Mouse (Mus musculus): ENCODE data around the gene Mettl1. TPM values are rescaled to one million over a fixed set of nuclear protein-coding genes. Genes with fewer than 3 reads are reported as not detected.

The Mettl1 gene
- polyA plus RNA-seq, 1 experiment: 12.1 TPM

DNA sequence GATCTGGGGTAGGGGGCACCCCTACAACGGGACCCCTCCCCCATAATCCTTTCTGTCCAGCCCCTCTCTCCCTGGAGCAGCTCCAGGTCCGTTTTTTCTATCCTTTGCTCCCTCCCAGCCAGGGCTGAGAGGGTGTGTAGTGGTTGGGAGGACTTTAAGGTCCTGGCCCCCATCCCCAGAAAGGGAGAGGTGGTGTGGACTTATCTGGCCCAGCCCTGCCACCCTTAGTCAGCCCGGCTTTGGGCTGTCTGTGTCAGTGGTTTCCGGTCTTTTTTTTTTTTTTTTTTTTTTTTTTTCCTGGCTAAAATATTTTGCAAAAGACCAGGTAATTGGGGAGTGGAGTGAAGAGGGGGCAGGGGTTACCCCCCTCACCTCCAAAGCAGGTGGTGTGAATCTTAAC, 51.5 kb downstream of the Mettl1 start:
- H3K9me3 ChIP-seq: peaks cover 9% of the 10 kb centered on the region
- TF ChIP-seq GATA1 (IDR thresholded peaks at IDR 0.05; ENCODE audit: borderline replicate concordance, low read length) (no peak), FLI1 (IDR thresholded peaks at IDR 0.05; ENCODE audit: low read length) (no peak)
- H3K36me3 ChIP-seq (replicated peaks; ENCODE audit: low read length): peaks cover 98% of the 10 kb centered on the region
- no peak overlapping the region for H3K4me3 ChIP-seq (replicated peaks)
- H3K27me3 ChIP-seq (replicated peaks): no peaks in the 10 kb centered on the region
- peaks cover 53% of the 10 kb centered on the region for H3K4me1 ChIP-seq

DNA sequence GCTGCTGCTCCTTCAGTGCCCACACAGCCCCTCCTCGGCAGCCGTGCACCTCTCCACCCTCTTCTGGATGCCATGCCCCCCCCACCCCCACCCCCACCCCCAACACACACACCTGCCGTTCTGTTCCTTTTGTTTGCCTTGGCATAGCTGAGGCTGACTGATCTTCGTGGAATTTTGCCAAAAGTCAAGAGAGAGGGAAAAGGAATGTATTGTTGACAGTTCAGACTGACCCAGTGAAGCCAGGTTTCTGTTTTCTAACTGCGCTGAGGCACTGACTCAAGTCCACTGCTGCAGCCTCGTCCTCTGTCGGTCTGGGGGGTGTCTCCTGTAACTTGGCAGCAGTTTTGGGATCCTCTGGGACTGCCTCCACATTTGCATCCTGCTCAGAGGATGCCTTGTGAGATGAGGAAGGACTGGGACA, 53.2 kb downstream of the Mettl1 start:
- TF ChIP-seq GATA1 (IDR thresholded peaks at IDR 0.05; ENCODE audit: borderline replicate concordance, low read length) (no peak), FLI1 (IDR thresholded peaks at IDR 0.05; ENCODE audit: low read length) (no peak)
- peaks cover 99% of the 10 kb centered on the region for H3K36me3 ChIP-seq (replicated peaks; ENCODE audit: low read length)
- H3K27me3 ChIP-seq (replicated peaks): no peaks in the 10 kb centered on the region
- peaks cover 9% of the 10 kb centered on the region for H3K9me3 ChIP-seq
- no peak overlapping the region for H3K4me3 ChIP-seq (replicated peaks)
- peaks cover 69% of the 10 kb centered on the region for H3K4me1 ChIP-seq

Other genes starting within 250 kb of the Mettl1 start
- gene Atp23, start 140.1 kb upstream of the Mettl1 start, polyA plus RNA-seq (2012; ENCODE audit: insufficient read depth, low replicate concordance): 6.8 and 13.8 TPM in 2 replicates
- gene Ctdsp2, start 62.7 kb upstream of the Mettl1 start, polyA plus RNA-seq (2012; ENCODE audit: insufficient read depth, low replicate concordance): 27.8 and 40.9 TPM in 2 replicates
- 0.70 TPM in 1 of 2 replicates, not detected in the other for gene Avil, start 40.7 kb upstream of the Mettl1 start, polyA plus RNA-seq (2012; ENCODE audit: insufficient read depth, low replicate concordance)
- 19.8 and 35.4 TPM in 2 replicates for gene Tsfm, start 10.6 kb upstream of the Mettl1 start, polyA plus RNA-seq (2012; ENCODE audit: insufficient read depth, low replicate concordance)
- gene Eef1akmt3, start 99 bp downstream of the Mettl1 start, polyA plus RNA-seq (2012; ENCODE audit: insufficient read depth, low replicate concordance): 0.08 TPM in 1 of 2 replicates, not detected in the other
- 0.15 TPM in 1 of 2 replicates, not detected in the other for gene Cyp27b1, start 6.8 kb downstream of the Mettl1 start, polyA plus RNA-seq (2012; ENCODE audit: insufficient read depth, low replicate concordance)
- 1.3 and 3.3 TPM in 2 replicates for gene March9, start 18.8 kb downstream of the Mettl1 start, polyA plus RNA-seq (2012; ENCODE audit: insufficient read depth, low replicate concordance)
- gene Cdk4, start 22.1 kb downstream of the Mettl1 start, polyA plus RNA-seq (2012; ENCODE audit: insufficient read depth, low replicate concordance): 288 and 833 TPM in 2 replicates
- gene Tspan31, start 28.9 kb downstream of the Mettl1 start, polyA plus RNA-seq (2012; ENCODE audit: insufficient read depth, low replicate concordance): 4.8 and 51.5 TPM in 2 replicates
- 26.5 and 79.5 TPM in 2 replicates for gene Agap2, start 33.9 kb downstream of the Mettl1 start, polyA plus RNA-seq (2012; ENCODE audit: insufficient read depth, low replicate concordance)
- gene Os9, start 79.7 kb downstream of the Mettl1 start, polyA plus RNA-seq (2012; ENCODE audit: insufficient read depth, low replicate concordance): 140 and 267 TPM in 2 replicates
- gene B4galnt1, start 123.8 kb downstream of the Mettl1 start, polyA plus RNA-seq (2012; ENCODE audit: insufficient read depth, low replicate concordance): 71.2 and 76.1 TPM in 2 replicates
- 0.23 and 0.76 TPM in 2 replicates for gene Slc26a10, start 139.2 kb downstream of the Mettl1 start, polyA plus RNA-seq (2012; ENCODE audit: insufficient read depth, low replicate concordance)
- gene Arhgef25, start 148.7 kb downstream of the Mettl1 start, polyA plus RNA-seq (2012; ENCODE audit: insufficient read depth, low replicate concordance): not detected in 2 replicates
- gene Dtx3, start 154.3 kb downstream of the Mettl1 start, polyA plus RNA-seq (2012; ENCODE audit: insufficient read depth, low replicate concordance): 51.0 and 171 TPM in 2 replicates
- 10.4 and 19.6 TPM in 2 replicates for gene Pip4k2c, start 170.2 kb downstream of the Mettl1 start, polyA plus RNA-seq (2012; ENCODE audit: insufficient read depth, low replicate concordance)
- 6.6 and 11.4 TPM in 2 replicates for gene Kif5a, start 221.9 kb downstream of the Mettl1 start, polyA plus RNA-seq (2012; ENCODE audit: insufficient read depth, low replicate concordance)
- 176 and 219 TPM in 2 replicates for gene Dctn2, start 225.0 kb downstream of the Mettl1 start, polyA plus RNA-seq (2012; ENCODE audit: insufficient read depth, low replicate concordance)
- gene Mbd6, start 247.6 kb downstream of the Mettl1 start, polyA plus RNA-seq (2012; ENCODE audit: insufficient read depth, low replicate concordance): 245 and 640 TPM in 2 replicates

Measured in megakaryocyte, embryonic 14.5 days (primary cell).